Mouse (Mus musculus): Measurements from ENCODE around the gene Sept9. TPM values are rescaled to one million over a fixed set of nuclear protein-coding genes. Genes with fewer than 3 reads are reported as not detected.
A peak's percentile ranks its signal among the peaks of the same experiment; 100 is the strongest.

Sept9 gene
- polyA plus RNA-seq, 1 experiment from 2014 or later = 96.5 TPM

- peak overlapping the region; percentile 91 for H3K27ac ChIP-seq
- peaks cover 53% of the 10 kb centered on the region for H3K4me1 ChIP-seq (replicated peaks; ENCODE audit: control insufficient read depth, insufficient read depth, low read length)
- H3K9ac ChIP-seq = peak overlapping the region; percentile 39
- WGBS = 5% methylated on average over 16 of the region's 16 CpGs
- DNase-seq (ENCODE audit: low spot score) (peak; percentile 48), ATAC-seq (ENCODE audit: low FRiP score) (0 out of 2 replicates have a peak, but pooled peaks have one; percentile 10)
- H3K4me2 ChIP-seq (replicated peaks) = peak overlapping the region; percentile 55
- no peaks in the 10 kb centered on the region for H3K36me3 ChIP-seq (replicated peaks; ENCODE audit: control insufficient read depth, insufficient read depth)
- H3K27me3 ChIP-seq (ENCODE audit: control insufficient read depth, insufficient read depth, low read length) = peaks cover 9% of the 10 kb centered on the region; the same call in 1 of the 2 replicates
- no peaks in the 10 kb centered on the region for H3K9me3 ChIP-seq (ENCODE audit: control insufficient read depth, low read length)
- H3K4me3 ChIP-seq (replicated peaks; ENCODE audit: low read length) = peak overlapping the region; percentile 13; the same call in 1 of the 2 replicates
Observed at GRCm38 (mm10) chr11:117408442-117409031, 209.1 kb downstream of the Sept9 start.

GRCm38 (mm10) chr11:117409331-117409730, 209.9 kb downstream of the Sept9 start:
- Histone ChIP-seq H3K9ac (0 out of 2 replicates have a peak overlapping the region, but pooled peaks have one; percentile 50), H3K27me3 (ENCODE audit: control insufficient read depth, insufficient read depth, low read length) (peaks cover 13% of the 10 kb centered on the region; the same call in 1 of the 2 replicates), H3K4me3 (replicated peaks; ENCODE audit: low read length) (no peak overlapping the region), H3K36me3 (replicated peaks; ENCODE audit: control insufficient read depth, insufficient read depth) (no peaks in the 10 kb centered on the region), H3K4me2 (replicated peaks) (peak overlapping the region; percentile 55; the same call in 1 of the 2 replicates), H3K9me3 (ENCODE audit: control insufficient read depth, low read length) (no peaks in the 10 kb centered on the region), H3K27ac (peak overlapping the region; percentile 91), H3K4me1 (replicated peaks; ENCODE audit: control insufficient read depth, insufficient read depth, low read length) (peaks cover 52% of the 10 kb centered on the region)
- 57% methylated on average over 11 of the region's 11 CpGs for WGBS
- DNase-seq (ENCODE audit: low spot score) (no peak), ATAC-seq (ENCODE audit: low FRiP score) (no peak)

GRCm38 (mm10) chr11:117410059-117410458, 210.6 kb downstream of the Sept9 start:
- 3% methylated on average over 6 of the region's 6 CpGs for WGBS
- H3K27me3 ChIP-seq (ENCODE audit: control insufficient read depth, insufficient read depth, low read length) = peaks cover 13% of the 10 kb centered on the region; the same call in 1 of the 2 replicates
- no peak overlapping the region for H3K4me3 ChIP-seq (replicated peaks; ENCODE audit: low read length)
- ATAC-seq (ENCODE audit: low FRiP score) = peak; percentile 56; the same call in 1 of the 2 replicates
- H3K4me1 ChIP-seq (replicated peaks; ENCODE audit: control insufficient read depth, insufficient read depth, low read length) = peaks cover 53% of the 10 kb centered on the region
- H3K36me3 ChIP-seq (replicated peaks; ENCODE audit: control insufficient read depth, insufficient read depth) = no peaks in the 10 kb centered on the region
- no peaks in the 10 kb centered on the region for H3K9me3 ChIP-seq (ENCODE audit: control insufficient read depth, low read length)
- H3K27ac ChIP-seq = peak overlapping the region; percentile 91
- peak overlapping the region; percentile 50; the same call in 1 of the 2 replicates for H3K9ac ChIP-seq
- DNase-seq (ENCODE audit: low spot score) = peak; percentile 73
- H3K4me2 ChIP-seq (replicated peaks) = peak overlapping the region; percentile 20; the same call in 1 of the 2 replicates

- peaks cover 60% of the 10 kb centered on the region for H3K4me1 ChIP-seq (replicated peaks; ENCODE audit: control insufficient read depth, insufficient read depth, low read length)
- no peak overlapping the region for H3K27ac ChIP-seq
- whole genome bisulfite sequencing = 90% methylated on average over 4 of the region's 4 CpGs
- H3K27me3 ChIP-seq (ENCODE audit: control insufficient read depth, insufficient read depth, low read length) = peaks cover 13% of the 10 kb centered on the region; the same call in 1 of the 2 replicates
- no peak overlapping the region for H3K4me3 ChIP-seq (replicated peaks; ENCODE audit: low read length)
- H3K9me3 ChIP-seq (ENCODE audit: control insufficient read depth, low read length) = no peaks in the 10 kb centered on the region
- no peak overlapping the region for H3K9ac ChIP-seq
- no peak for ATAC-seq (ENCODE audit: low FRiP score)
- H3K36me3 ChIP-seq (replicated peaks; ENCODE audit: control insufficient read depth, insufficient read depth) = no peaks in the 10 kb centered on the region
- DNase-seq (ENCODE audit: low spot score) = no peak
- H3K4me2 ChIP-seq (replicated peaks) = no peak overlapping the region
Observed at GRCm38 (mm10) chr11:117411663-117412062, 212.2 kb downstream of the Sept9 start.

Other genes starting within 250 kb of the Sept9 start
- 41.2 and 41.9 TPM in 2 replicates for gene Sec14l1, start 84.5 kb upstream of the Sept9 start, polyA plus RNA-seq (2014; fragmentation: Nextera tagmentation; extraction: Ambion mirVana)

All from hindbrain, embryonic 14.5 days (tissue).